Mouse (Mus musculus): ENCODE measurements around the gene Gpr19.

The Gpr19 gene

DNA sequence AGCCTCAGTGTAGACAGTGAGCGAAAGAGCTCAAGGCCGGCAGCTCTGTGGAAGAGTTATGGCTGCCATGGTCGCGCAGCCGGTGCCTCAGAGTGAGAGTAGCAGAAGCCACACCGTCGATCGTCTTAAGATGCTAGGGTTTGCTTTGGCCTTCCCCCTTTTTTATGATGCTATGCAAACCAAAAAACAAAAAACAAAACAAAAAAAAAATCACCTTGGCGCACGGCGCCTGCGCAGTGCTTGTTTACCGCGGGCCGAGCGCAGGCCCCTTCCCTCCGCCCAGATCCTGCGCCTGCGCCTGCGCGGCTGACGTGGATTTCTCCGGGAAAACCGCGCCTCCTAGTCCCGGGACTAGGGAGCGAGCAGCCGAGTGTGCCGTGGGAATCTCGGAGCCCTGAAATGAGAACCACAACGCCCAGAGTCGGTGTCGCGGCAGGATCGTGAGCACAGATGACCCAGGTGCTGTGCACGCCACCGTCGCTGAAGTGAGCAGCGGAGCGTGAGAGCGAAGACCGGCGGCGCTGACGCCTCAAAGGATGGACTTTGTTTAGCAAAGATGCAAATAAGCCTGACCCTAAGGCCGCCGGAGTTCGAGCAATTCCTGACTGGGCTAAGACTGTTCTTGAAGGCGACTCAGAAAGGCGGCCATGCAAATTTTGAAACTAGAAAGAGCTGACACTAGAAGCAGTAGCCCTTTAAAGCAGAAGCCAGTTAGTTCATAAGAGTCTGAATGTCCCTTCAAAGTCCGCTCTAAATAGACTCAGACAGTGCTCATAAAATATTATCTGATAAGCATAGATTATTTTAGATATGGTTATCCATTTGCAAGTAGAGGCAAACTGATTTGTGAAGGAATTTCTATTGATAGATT, at the start of gene Gpr19:
Gpr19 (minus strand) TSS at position 484 of the 871 bp plus-strand sequence.
- peak; percentile 95 for DNase-seq

DNA sequence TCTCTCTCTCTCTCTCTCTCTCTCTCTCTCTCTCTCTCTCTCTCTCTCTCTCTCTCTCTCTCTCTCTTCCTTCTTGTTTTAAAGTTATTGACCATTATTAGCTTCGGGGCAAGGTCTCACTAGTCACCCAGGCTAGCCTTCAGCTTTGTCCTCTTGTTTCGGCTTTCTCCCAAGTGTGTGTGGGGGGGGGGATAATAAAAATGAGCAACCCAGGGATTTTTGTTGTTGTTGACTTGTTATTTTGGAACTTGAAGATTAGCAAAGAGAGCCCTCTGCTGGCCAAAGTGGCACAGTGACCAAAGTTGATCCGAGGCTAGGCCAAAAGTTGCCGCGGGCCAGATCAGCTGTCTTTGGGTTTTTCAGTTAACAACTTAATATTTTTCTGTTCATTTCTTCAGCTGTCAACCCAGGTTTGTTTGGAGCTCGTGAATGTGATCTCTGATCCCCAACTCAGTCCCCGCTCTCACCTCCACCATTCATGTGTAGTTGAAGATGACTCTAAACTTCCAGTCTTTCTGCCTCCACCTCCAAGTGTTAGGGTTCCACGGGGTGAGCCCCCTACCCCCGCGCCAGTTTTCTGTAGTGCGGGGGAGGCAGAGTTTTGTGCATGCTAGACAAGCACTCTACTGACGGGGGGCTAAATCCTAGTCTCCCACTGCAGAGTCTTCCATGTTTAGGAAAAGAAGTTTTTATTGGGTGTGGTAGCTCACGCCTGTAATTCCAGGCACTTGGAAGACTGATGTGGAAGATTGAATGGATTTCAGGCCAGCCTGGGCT, 49.1 kb upstream of the Gpr19 start:
- peak; percentile 82 for DNase-seq

DNA sequence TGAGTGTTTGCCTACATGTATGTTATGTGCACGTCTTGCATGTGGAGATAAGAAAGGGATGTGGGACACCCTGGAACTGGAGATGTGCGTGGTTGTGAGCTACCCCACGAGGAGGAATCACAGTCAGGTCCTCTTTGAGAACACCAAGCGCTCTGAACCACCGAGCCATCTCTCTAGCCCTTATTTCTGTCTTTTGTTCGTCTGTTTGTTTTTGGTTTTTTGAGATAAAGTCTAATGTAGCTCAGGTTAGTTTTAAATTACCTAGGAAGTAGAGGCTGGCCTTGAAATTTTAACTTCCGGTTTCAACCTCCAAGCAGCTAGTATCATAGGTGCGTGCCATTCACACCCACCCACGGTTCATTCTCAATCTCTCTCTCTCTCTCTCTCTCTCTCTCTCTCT, 48.5 kb upstream of the Gpr19 start:
- DNase-seq, result no peak

DNA sequence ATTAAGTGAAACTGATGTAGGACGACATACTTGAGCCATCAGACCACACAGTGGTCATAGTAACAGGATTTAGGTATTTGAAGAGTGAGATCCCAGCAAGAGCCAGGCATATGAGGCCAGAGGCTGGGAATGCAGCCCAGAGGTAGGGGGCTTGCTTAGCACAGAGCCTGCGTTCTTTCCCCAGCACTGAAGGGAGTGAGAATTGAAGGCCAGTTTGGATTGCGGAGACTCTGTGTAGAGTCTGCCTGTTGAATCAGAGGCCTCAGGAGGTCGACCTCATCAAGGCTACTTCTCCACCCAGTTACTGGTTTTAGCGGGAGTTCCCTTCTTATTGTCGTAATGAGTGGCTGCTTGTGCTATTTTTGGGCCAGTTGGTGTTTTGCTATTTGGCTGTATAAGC, 47.7 kb upstream of the Gpr19 start:
- no peak for DNase-seq

DNA sequence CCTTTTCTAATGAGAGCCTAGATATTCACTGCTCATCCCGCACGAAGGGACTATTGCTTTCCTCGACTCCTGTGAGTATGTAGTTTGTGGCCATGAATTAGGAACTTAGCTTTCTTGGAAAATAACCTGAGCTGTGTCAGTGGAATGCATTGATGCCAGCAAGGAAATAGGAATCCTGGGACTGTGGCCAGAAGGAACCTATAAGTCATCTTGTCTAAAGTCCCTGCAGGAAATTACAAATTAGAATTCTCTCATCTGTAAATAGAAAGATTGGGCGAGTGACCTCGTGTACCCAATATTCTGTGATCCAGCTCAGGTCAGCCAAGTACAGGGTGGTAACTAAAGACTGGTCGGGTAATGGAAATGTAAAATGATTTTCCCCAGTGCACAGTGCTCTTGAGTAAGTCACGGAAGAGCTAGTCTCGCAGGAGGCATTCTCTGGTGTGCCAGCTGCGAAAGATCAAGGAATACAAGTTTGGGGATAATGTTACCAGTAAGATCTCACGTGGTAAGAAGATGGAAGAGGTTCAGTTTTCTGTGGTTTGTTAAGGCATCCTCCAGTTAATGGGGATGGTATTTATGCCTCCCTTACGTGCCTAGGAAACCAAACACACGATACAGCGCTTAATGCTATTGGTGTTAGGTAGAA, 45.5 kb upstream of the Gpr19 start:
- peak; percentile 31 for DNase-seq

DNA sequence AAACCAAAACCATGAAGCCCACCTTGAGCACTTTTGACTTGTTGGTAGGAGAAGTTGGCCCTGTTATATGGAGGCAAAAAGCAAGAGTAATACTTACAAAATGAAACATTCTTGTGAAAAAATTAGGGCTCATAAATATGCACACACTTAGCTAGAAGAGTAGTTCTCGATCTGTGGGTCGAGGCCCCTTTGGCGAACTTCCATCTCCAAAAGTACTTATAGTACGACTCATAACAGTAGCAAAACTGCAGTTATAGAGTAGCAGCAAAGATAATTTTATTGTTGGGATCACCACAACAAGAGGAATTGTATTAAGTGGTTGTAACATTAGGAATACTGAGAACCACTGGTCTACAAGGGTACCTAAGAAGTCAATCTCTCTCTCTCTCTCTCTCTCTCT, 41.4 kb upstream of the Gpr19 start:
- no peak for DNase-seq

DNA sequence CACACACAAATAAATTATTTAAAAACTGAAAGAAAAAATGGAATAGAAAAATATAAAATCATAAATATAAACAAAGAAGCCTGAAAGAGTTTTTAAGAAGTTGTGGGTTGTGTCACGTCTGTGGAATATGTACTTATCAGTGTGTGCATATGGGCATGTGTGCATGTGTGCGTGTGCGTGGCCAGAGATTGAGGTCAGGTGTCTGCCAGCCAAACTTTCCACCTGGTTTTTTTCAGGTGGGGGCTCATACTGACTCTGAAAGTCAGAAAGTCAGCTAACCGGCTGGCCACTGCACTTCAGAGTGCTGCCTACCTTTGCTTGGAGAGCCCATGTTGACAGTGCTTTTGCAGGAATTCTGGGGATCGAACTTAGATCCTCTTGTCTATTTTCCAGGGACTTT, 35.9 kb upstream of the Gpr19 start:
- DNase-seq, result no peak

DNA sequence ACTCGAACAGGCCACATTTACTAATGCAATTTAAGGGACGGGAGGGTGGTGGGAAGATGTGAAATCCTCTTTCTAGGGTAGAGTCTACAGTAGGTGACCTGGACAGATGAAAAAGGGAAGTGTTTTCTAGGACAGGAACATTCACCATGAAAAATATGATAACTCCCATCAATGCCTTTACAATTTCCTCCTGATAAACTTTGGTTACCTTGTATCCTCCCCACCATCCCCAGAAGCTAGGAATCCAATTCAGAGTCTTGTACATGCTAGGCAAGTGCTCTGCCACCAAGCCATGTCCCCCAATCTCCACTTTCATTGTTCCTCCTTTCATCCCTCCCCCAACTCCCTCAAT, 34.8 kb upstream of the Gpr19 start:
- no peak for DNase-seq

DNA sequence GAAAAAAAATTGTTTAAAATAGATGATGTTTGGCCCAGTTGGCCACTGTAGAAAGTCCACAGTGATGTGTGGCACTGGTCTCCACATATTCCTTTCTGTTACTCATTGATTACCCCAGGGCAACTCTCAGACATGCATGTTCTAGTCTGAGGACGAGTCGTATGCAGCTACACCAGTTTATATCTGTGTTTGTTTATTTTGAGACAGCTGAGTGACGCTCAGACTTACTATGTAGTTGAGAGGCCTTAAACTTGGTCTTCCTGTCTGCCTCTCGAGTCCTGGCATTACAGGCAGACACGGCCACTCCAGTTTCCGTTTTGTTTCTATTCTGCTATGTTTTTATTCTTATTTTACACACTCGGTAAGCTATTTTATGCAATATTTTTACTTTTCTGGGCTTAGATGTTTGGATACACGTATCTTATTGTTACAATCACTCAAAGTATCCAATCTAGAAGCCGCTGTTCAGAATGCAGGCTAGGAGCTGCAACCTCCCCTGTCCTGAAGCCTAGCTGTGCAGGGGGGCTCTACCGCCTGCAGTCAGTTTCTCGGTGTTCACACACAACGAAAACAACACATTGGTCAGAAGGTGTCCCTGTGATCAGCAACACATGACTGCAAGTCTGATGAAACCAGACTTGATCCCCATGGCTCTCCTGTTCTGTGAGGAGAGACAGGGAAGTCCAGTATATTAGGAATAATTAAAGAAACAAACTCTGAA, 34.3 kb upstream of the Gpr19 start:
- DNase-seq, result no peak

DNA sequence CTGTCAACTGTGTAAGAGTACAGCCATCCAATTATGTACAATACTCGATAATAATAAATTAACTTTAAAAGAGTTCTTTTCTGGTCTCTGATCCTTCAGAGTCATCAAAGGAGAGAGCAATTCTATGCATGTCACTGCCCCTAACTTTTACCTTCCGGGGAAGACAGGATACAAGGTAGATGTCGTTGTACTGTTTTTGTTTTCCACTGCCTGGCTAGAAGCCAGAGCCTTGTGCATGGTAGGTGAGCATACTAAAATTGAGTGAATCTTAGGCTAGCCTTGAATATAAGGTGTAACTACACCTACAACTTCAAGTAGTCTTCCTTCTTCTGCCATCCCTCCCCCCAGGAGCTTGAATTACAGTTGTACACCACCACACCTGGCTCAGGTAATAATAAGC, 32.8 kb upstream of the Gpr19 start:
- no peak for DNase-seq

DNA sequence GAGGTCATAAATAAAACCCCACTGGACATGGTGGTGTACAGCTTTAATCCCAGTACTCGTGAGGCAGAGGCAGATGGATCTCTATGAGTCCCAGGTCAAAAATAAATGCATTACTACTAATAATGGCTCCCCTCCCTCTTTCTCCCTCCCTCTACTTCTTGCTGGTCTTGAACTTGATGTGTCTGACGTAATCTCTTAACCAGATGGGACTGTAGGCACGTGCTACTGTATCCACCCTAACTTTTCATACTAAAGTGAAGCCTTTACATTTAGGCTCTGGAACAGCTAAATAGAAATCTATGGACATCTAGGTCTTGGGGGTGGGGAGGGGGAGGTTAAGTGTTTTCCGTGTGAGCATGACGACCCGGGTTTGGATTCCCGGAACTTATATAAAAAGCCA, 32.0 kb upstream of the Gpr19 start:
- DNase-seq, result no peak

DNA sequence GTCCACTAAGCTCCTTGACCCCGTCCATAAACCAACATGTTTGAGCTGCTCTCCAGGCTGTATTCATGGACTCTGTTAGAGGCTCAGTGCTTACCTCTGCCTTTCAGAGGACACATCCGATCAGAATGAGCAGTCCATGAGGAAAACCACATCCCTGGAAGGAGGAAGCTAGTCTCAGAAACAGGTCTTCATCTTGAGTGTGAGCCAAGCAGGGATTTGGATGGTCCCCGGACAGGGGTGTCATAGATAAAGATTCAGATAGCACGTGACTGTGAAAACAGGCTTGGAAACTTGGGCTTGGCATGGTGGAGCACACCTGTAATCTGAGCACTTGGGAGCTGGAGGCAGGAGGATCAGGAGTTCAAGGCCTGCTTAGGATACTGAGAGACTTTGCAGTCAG, 31.5 kb upstream of the Gpr19 start:
- DNase-seq, result no peak

DNA sequence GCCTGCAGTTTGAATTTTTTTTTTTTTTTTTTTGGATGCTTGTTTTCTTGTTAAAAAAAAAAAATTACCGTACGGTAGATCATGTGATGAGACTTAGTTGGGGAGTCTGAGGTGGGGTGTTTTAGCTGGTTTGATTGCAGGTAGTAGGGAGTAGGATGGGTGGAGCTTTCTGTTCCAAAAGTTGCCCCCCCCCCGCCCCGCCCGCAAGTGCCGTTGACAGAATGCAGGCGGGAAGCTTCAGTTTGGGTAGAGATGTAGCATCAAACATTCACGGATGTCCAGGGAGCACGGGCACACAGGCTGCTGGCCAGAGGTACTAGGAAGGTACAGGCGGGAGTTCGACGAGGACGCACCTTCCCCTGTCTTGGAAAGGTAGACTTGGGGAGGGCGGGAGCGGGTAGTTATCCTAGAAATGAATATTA, 30.5 kb upstream of the Gpr19 start:
- DNase-seq, result no peak

DNA sequence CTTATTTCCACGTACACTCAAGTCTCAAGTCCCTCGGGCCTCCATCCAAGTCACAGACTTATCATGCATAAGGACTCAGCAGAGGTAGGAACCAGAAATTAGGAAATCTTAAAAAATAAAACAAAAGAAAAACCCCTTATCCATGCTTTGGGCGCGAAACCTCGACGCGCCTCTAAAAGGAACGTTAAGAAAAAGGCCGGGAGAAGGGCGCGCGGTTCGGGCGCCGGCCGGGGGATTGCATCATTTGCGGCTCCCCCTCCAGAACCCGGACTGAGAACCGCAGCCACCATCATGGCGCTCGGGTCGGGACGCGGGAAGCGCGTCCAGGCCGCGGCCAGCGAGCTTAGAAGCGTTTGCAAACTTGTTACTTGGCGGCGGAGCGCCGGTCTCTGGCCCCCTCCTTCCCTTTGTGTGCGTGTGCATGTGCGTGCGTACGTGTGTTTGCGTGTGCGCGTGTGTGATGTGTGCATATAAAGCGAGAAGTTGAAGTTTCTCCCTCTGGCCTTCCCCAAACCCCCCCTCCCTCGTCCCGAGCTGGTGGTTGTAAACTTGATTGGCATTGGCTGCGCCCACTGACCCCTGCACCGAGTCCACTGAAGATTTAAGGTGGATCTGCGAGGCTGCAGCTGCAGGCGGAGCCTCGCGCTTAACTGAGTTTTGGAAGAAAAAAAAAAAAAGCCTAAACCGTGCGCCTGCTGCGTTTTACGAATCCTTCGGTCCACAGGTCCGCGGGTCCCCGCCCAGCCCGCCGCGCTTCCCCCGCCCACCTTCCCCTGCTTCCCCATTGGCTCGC, 29.9 kb upstream of the Gpr19 start:
- DNase-seq, result peak; percentile 93

DNA sequence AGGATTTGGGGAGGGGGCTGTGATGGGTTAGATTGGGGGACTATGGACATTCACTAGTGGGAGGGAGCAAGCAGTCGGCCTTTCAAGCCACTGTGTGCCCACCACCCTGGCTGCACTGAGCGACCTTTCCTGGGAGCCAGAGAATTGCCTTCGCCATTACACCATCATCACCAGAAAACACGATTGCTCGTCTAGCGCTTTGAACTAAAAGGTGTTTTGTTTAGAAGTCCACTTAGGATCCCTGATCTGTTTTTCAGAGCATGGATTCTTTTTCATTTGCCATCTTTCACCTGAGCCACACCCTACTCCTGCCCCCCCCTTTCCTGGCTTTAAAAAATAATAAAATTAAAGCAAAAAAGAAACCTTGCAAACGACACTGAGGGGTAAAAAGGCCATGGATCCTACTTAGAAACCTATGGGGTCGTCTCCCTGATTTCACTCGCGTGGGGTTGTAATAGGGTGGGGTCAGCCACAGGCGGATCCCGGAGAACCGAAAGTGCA, 29.3 kb upstream of the Gpr19 start:
- DNase-seq, result no peak

DNA sequence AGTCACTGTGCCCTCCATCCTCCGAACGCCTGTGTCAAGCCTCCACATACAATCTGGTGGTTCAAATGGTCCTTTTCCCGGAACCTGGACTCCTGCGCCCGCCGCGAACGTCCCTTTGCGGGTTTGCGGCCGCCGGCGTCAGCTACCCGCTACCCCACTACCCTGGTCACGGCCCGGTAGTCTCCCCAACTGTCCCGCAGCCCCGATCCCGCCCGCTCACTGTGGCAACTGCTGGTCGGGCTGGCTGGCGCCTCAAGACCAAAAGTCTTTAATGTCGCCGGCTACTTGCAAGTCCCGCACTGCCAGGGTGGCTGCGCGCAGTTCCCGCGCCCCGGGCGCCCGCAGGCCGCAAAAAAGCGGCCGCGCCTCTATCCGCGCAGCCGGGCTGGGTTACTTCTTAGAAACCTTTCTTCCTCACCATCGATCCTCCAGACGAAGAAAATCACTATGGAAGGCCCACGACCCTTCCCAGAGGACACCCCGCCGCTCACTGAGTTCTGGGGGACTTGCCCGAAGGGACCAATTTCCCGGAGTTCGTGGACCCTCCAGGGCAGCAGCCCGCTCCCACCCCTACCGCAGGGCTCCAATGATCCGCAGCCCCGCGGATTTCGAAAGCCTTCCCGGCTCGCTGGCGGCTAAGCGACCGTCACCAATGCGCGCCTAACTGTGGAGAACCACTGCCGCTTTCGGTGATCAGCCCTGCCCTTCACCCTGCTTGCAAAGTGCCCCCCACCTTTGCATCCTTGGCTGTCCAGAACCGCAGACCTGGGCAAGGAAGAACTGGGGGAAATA, 28.6 kb upstream of the Gpr19 start:
- peak; percentile 76 for DNase-seq

DNA sequence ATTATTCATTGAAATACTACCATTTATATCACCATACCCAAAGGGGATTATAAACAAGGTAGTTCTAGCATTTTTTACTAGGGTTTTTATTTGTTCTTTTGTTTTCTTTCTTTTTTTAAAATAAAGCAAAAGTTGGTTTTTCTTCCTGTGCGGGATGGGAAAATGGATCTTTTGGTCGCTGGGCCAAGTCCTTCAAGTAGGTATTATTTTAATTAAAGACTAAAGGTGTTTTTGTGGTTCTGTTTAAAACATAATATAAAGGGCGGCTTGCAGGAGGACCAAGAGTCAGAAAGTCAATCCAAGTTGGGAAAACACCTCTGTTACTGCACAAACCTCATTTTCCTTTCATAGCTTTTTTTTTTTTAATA, 27.9 kb upstream of the Gpr19 start:
- no peak for DNase-seq

DNA sequence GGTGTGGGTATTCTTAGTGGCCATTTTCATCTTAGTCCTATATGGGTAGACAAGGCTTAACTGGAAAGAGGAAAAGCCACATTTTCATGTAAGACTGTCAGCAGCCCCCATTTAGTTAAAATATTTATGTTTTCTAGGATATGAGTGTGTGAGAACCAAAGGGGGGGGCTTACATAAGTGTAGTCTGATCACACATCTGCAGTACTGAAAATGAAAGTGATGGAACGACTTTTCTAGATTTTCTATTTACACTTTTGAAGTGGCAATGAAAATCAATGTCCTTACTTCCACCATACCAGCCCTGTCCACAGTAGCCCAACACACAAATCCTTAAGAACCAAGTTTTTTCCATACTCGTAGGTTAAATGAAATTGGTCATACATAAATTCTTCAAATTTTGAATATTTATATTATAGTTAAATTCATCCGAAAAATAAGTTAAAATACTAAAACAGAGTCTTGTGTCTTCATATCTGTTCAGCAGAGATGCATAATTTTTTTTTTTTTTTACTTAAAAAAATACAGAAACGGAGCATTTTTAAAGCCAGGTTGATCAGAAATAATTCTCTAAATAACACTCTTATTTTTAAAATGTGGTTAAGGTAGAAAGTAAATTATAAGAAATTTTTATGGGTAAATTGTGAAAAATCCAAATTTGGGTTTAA, 27.4 kb upstream of the Gpr19 start:
- DNase-seq, result no peak

DNA sequence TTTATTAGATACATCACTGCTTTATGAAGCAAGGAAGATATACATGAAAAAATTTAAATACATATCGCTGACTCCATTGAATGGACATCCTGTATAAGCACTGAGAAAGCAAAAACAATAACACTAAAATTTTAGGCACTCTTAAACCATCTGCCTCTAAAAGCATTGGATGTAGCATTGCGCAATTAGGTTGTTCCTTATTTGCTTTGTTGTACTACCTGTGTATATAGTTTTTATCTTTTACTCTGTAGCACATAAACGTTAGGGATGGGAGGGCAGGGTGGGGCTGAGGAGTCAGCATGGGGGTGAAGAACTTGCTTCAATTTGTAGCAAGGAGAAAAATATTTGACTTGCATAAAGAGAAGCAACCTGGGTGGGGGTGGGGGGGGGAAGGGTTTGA, 25.9 kb upstream of the Gpr19 start:
- no peak for DNase-seq

DNA sequence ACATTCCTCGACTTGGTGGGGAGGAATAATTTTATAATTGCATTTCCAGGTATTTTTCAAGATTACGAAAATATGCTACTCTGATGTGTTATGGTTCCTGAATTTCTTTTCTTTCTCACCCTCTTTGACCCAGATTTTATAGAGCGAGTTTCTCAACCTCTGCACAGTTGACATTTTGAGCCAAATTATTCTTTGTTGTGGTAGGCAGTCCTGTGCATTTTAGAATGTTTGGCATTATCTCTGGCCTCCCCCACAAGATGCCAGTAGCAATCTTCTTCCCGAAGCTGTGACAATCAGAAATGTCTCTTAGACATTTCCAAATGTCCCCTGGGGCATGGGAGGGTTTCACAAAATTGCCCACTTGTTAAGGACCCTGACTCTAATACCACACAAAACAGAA, 25.3 kb upstream of the Gpr19 start:
- DNase-seq, result no peak
